Mouse (Mus musculus) liver, embryonic 16.5 days (tissue): ENCODE data around the gene Slc12a9. TPM values are rescaled to one million over a fixed set of nuclear protein-coding genes. Genes with fewer than 3 reads are reported as not detected.

ENCODE experiments used
- ATAC-seq: fragments of 200-750 bp; cut with Nextera tagmentation; 2 replicates; pipeline ENCODE4 v1.8.0; 2017; ENCODE audit warnings: low read depth, mild to moderate bottlenecking, moderate number of reproducible peaks, moderate library complexity
- H3K27ac ChIP-seq: fragments of 300-500 bp; sonication (generic); 2 replicates; pipeline ENCODE4 v1.5.1; 2014; ENCODE audit warnings: mild to moderate bottlenecking, low read length
- H3K27me3 ChIP-seq: fragments of 300-500 bp; sonication (generic); 2 replicates; pipeline ENCODE4 v1.6.1; 2014; ENCODE audit warnings: low read depth, low read length, mixed read lengths; ENCODE audit not compliant: control insufficient read depth, insufficient read depth
- H3K36me3 ChIP-seq: fragments of 300-500 bp; sonication (generic); 2 replicates; pipeline ENCODE4 v1.6.1; 2014; ENCODE audit warnings: mild to moderate bottlenecking; ENCODE audit not compliant: control insufficient read depth, insufficient read depth
- H3K4me1 ChIP-seq: fragments of 300-500 bp; sonication (generic); 2 replicates; pipeline ENCODE4 v1.6.1; 2014; ENCODE audit warnings: low read depth, low read length, mixed read lengths; ENCODE audit not compliant: control insufficient read depth
- H3K4me2 ChIP-seq: fragments of 300-500 bp; sonication (generic); 2 replicates; pipeline ENCODE4 v1.6.1; 2014; ENCODE audit warnings: low read depth, low read length, mixed read lengths
- H3K4me3 ChIP-seq: fragments of 300-500 bp; sonication (generic); 2 replicates; pipeline ENCODE4 v1.5.1; 2014; ENCODE audit warnings: low read depth, mild to moderate bottlenecking, low read length
- H3K9ac ChIP-seq: fragments of 300-500 bp; sonication (generic); 2 replicates; pipeline ENCODE4 v1.6.1; 2014; ENCODE audit warnings: low read depth, low read length
- H3K9me3 ChIP-seq: fragments of 300-500 bp; sonication (generic); replicated peaks from 2 replicates; pipeline ENCODE4 v1.6.1; 2016; ENCODE audit warnings: low read length; ENCODE audit not compliant: control insufficient read depth
- WGBS: fragments of 180-500 bp; shearing (Covaris S2); extraction: QIAGEN DNeasy Blood & Tissue Kit; methylation state at CpG from one replicate; pipeline ENCODE4 v1.1.7; 2014; ENCODE audit not compliant: insufficient replicate concordance; 5-methylcytosine and 5-hydroxymethylcytosine counted together
- polyA plus RNA-seq: library from polyadenylated mRNA; unstranded; fragments of >200 nt; fragmentation: Nextera tagmentation; extraction: Ambion mirVana; gene quantifications from 2 replicates; pipeline ENCODE4 v1.2.1, GENCODE M21; 2015

Slc12a9 gene
- polyA plus RNA-seq, 1 experiment from 2014 or later = 3.0 TPM

- H3K4me1 ChIP-seq = peaks cover 9% of the 10 kb centered on the region
- H3K9ac ChIP-seq = 0 out of 2 replicates have a peak overlapping the region, but pooled peaks have one; percentile 3
- H3K4me2 ChIP-seq = peak overlapping the region; percentile 74; the same call in 1 of the 2 replicates
- no peaks in the 10 kb centered on the region for H3K9me3 ChIP-seq
- no peaks in the 10 kb centered on the region for H3K27me3 ChIP-seq
- no peaks in the 10 kb centered on the region for H3K36me3 ChIP-seq
- H3K27ac ChIP-seq = no peak overlapping the region
- H3K4me3 ChIP-seq = no peak overlapping the region; the same call in 1 of the 2 replicates
- peak; percentile 28 for ATAC-seq
- 19% methylated on average over 20 of the region's 22 CpGs for whole genome bisulfite sequencing
These were observed 6.0 kb upstream of the Slc12a9 start for GRCm38 (mm10) chr5:137339290-137339979.

GRCm38 (mm10) chr5:137338663-137339289 lies 5.4 kb upstream of the Slc12a9 start:
- peak overlapping the region; percentile 43; the same call in 1 of the 2 replicates for H3K27ac ChIP-seq
- 2% methylated on average over 11 of the region's 11 CpGs for WGBS
- H3K9me3 ChIP-seq = no peaks in the 10 kb centered on the region
- H3K36me3 ChIP-seq = no peaks in the 10 kb centered on the region
- peak overlapping the region; percentile 55 for H3K4me3 ChIP-seq
- H3K4me2 ChIP-seq = peak overlapping the region; percentile 74
- ATAC-seq = peak; percentile 33
- H3K27me3 ChIP-seq = no peaks in the 10 kb centered on the region
- H3K4me1 ChIP-seq = peaks cover 15% of the 10 kb centered on the region
- peak overlapping the region; percentile 53; the same call in 1 of the 2 replicates for H3K9ac ChIP-seq

GRCm38 (mm10) chr5:137338256-137338655 lies 4.9 kb upstream of the Slc12a9 start:
- H3K9me3 ChIP-seq = no peaks in the 10 kb centered on the region
- peak overlapping the region; percentile 74 for H3K4me2 ChIP-seq
- peak overlapping the region; percentile 53; the same call in 1 of the 2 replicates for H3K9ac ChIP-seq
- H3K27ac ChIP-seq = peak overlapping the region; percentile 43; the same call in 1 of the 2 replicates
- H3K27me3 ChIP-seq = no peaks in the 10 kb centered on the region
- peak overlapping the region; percentile 55 for H3K4me3 ChIP-seq
- WGBS = 0% methylated on average over 19 of the region's 19 CpGs
- no peaks in the 10 kb centered on the region for H3K36me3 ChIP-seq
- peak; percentile 67 for ATAC-seq
- H3K4me1 ChIP-seq = peaks cover 20% of the 10 kb centered on the region

- Histone ChIP-seq H3K4me1 (peaks cover 24% of the 10 kb centered on the region), H3K4me3 (no peak overlapping the region), H3K27me3 (no peaks in the 10 kb centered on the region), H3K4me2 (no peak overlapping the region), H3K9me3 (no peaks in the 10 kb centered on the region), H3K27ac (peak overlapping the region; percentile 13), H3K36me3 (no peaks in the 10 kb centered on the region), H3K9ac (no peak overlapping the region)
- WGBS = 53% methylated on average over 8 of the region's 8 CpGs
- ATAC-seq = no peak
These were observed 3.8 kb upstream of the Slc12a9 start for GRCm38 (mm10) chr5:137337190-137337589.

GRCm38 (mm10) chr5:137335066-137335465 lies 1.7 kb upstream of the Slc12a9 start:
- Histone ChIP-seq H3K9ac (no peak overlapping the region), H3K36me3 (no peaks in the 10 kb centered on the region), H3K4me3 (no peak overlapping the region), H3K9me3 (no peaks in the 10 kb centered on the region), H3K4me2 (no peak overlapping the region), H3K4me1 (peaks cover 24% of the 10 kb centered on the region), H3K27ac (no peak overlapping the region), H3K27me3 (no peaks in the 10 kb centered on the region)
- 68% methylated on average over 6 of the region's 6 CpGs for WGBS
- no peak for ATAC-seq

GRCm38 (mm10) chr5:137334317-137334716 lies 920 bp upstream of the Slc12a9 start:
- Histone ChIP-seq H3K4me2 (peak overlapping the region; percentile 94), H3K36me3 (no peaks in the 10 kb centered on the region), H3K9me3 (no peaks in the 10 kb centered on the region), H3K4me3 (0 out of 2 replicates have a peak overlapping the region, but pooled peaks have one; percentile 70), H3K27me3 (no peaks in the 10 kb centered on the region), H3K4me1 (peaks cover 23% of the 10 kb centered on the region), H3K27ac (no peak overlapping the region), H3K9ac (no peak overlapping the region)
- 32% methylated on average over 10 of the region's 10 CpGs for WGBS
- ATAC-seq = no peak

GRCm38 (mm10) chr5:137332857-137333511 lies 413 bp downstream of the Slc12a9 start:
- ATAC-seq = no peak
- Histone ChIP-seq H3K9me3 (no peaks in the 10 kb centered on the region), H3K4me1 (peaks cover 18% of the 10 kb centered on the region), H3K9ac (peak overlapping the region; percentile 65), H3K27ac (no peak overlapping the region), H3K4me3 (peak overlapping the region; percentile 70), H3K27me3 (no peaks in the 10 kb centered on the region), H3K36me3 (no peaks in the 10 kb centered on the region), H3K4me2 (peak overlapping the region; percentile 94)
- WGBS = 13% methylated on average over 15 of the region's 15 CpGs

- Histone ChIP-seq H3K4me1 (peaks cover 15% of the 10 kb centered on the region), H3K4me3 (no peak overlapping the region), H3K27me3 (no peaks in the 10 kb centered on the region), H3K9me3 (no peaks in the 10 kb centered on the region), H3K4me2 (no peak overlapping the region), H3K27ac (no peak overlapping the region), H3K9ac (no peak overlapping the region), H3K36me3 (no peaks in the 10 kb centered on the region)
- ATAC-seq = no peak
- WGBS = 62% methylated on average over 7 of the region's 7 CpGs
These were observed 2.5 kb downstream of the Slc12a9 start for GRCm38 (mm10) chr5:137330910-137331309.
